Mouse (Mus musculus): ENCODE measurements around the gene Gm17455.

The Gm17455 gene

GRCm38 (mm10) chr10:60373937-60374578 lies 25.5 kb upstream of the Gm17455 start:
- DNase-seq (ENCODE audit: low read depth, low spot score), result no peak

- DNase-seq (ENCODE audit: low read depth, low spot score), result no peak
Observed at GRCm38 (mm10) chr10:60376704-60377103, 22.8 kb upstream of the Gm17455 start.

- DNase-seq (ENCODE audit: low read depth, low spot score), result no peak
Observed at GRCm38 (mm10) chr10:60379419-60379957, 20.0 kb upstream of the Gm17455 start.

GRCm38 (mm10) chr10:60380229-60380628 lies 19.3 kb upstream of the Gm17455 start:
- DNase-seq (ENCODE audit: low read depth, low spot score), result no peak

GRCm38 (mm10) chr10:60381142-60381925 lies 18.2 kb upstream of the Gm17455 start:
- no peak for DNase-seq (ENCODE audit: low read depth, low spot score)

DNA sequence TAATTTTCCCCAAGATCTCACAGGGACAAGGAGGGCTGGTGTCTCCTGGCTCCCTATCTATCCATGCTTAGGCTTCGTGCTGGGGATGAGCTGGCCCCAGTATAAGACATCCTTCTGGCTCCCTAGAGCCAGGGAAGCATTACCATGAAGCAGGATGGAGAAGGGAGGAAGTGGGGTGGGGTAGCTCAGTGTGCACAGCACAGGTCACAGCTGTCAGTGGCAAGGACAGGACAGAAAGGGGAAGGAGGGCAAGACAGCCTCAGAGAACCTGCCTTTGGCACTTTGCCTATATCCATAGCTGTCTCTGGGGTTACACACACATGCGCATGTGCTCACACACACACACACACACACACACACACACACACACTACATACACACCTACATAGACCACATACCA lies 11.2 kb upstream of the Gm17455 start:
- no peak for DNase-seq (ENCODE audit: low read depth, low spot score)

GRCm38 (mm10) chr10:60389447-60389865 lies 10.1 kb upstream of the Gm17455 start:
- DNase-seq (ENCODE audit: low read depth, low spot score), result no peak

DNA sequence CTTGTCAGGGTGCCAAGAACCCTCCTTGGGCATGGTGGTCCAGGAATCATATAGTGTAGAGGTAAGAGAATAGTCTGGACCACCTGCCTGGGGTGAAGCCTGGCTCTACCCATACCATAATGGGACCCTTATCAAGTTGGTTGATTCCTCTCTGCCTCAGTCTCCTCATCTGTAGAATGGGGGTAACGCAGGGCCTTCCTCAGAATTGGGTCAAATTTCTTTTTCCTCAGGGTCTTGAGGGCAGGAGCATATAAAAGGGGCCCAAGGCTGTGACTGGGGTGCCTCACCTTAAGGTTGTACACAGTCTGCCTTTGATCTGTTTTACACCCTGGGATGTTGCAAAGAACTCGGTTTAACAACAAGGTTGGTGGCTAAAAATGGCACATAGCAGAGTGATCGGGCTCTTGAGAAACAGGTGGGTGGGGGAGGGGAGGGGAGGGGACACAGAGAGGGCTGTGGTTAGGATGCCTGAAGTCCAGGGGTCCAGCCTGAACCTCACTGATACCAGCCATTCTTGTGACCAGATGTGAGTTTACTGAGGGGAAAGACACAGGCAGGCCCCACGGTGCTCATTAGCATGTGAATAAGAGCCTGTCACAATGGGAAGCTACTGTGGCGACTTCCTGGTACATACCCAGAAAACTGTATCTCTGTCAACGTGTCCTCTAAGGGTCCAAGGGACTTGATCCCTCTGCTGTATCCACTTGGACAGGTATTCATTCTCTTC lies 9.2 kb upstream of the Gm17455 start:
- DNase-seq (ENCODE audit: low read depth, low spot score), result no peak

DNA sequence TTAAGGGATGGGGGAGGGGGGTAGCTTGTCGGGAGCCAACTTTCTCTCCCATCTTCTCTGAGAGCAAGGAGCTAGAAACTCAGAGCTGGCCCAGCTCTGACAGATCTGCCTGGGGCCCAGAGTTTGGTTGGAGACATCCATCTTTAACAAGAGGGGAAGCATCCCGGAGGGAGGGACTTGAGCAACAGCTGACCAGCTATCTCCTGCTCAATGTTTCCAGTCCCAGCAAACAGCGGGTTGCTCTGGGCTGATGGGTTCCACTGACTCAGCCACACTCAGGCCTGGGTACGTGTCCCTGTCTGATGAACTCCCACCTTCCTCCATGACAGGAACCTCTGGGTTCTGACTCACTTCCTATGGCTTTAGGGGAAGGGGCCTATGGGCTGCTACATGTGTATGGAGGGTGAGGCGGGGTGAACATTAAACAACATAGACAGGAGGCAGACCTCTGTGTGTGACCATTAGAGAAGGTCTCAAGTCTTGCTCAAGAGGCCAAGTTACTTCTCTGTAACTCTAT lies 8.6 kb upstream of the Gm17455 start:
- no peak for DNase-seq (ENCODE audit: low read depth, low spot score)

DNA sequence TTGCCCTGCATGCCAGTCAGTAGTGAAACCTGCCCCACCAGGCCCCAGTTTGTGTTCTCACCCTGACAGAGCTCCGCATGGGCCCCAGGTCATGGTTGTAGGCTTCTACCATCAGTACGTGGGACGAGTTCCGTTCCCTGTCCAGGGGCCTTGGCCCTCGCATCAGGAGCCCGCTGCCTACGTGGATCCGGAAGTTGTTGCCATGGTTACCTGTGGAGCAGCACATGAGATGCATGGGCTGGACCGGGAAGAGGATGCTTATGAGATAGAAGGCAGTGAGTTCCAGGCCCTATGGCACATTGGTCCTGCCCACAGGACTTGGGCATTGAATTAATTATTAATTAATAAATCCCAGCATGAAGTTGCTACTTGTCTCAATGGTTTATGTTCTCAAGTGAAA lies 7.9 kb upstream of the Gm17455 start:
- DNase-seq (ENCODE audit: low read depth, low spot score), result no peak

DNA sequence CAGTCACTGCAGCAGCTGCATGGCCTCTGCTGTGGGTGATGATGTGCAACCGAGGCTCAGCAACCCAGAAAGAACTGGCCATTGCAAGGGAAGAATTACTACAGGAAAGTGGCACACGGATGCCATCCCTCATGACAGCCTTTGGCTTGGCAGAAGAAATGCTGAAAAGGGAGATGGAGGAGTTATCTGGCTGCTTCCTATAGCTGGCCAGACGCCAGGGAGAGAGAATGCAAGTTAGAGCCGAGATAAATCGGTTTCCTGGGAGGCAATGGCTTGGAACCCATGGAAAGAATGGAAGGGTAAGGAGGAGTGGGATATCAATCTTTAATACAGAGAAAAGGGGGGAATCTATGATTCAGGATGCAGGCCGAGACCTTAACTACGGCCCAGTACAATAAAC lies 4.6 kb upstream of the Gm17455 start:
- no peak for DNase-seq (ENCODE audit: low read depth, low spot score)

DNA sequence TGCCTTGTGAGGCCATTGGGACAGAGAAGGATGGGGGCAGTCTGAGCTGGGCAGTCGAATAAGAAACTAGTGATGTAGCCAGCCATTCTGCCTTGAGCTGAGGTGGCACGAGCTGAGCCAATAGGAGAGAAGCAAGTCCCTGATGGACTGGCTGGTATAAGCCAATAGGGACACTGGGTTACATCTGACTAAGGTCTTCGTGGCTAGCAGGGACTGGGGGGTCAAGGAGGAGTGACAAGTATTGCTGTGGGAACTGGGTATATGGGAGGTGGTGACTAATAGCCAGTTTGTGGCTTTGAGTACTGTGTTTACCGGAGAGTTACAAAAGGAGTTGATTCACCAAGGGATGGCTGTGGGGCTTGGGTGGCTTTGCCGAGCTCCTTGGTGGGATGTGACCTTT lies 3.9 kb upstream of the Gm17455 start:
- no peak for DNase-seq (ENCODE audit: low read depth, low spot score)

GRCm38 (mm10) chr10:60398051-60398814 lies 1.3 kb upstream of the Gm17455 start:
- DNase-seq (ENCODE audit: low read depth, low spot score), result no peak

DNA sequence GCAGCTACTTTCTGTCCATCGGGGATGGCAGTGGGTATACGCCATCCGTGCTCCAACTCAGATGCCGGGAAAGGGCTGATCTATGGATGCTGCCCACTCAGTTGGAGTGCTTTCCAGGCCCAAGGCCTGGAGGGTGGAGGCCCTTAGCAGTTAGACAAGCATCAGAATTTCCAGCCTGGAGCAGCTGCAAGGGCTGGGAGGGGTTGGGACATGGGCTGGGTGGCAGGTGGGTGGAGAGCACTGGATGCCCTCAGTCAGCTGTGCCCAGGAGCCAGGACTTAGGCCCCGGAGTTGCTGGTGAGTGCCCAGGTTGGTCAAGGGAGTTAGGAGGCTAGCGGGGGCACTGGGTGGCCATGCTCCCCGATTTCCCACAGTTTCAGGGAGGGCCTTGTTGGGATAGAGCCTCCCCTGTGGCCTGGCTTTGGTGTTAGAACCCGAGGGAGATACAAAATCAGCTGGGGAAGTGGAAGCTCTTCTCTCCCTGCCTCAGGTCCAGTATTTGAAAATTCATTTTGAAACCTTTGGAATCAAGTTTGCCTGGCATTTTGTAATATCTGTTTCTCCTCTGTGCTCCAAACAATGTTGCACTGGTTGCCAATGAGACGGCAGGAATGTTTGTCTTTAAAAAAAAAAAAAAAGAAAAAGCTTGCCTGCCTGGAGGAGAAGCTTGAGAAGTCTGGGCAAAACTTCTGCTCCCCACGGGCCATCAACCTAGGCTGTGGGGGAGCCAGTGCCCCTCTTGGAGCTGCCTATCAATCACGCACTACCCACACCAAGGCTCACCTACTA lies 1.2 kb downstream of the Gm17455 start:
- no peak for DNase-seq (ENCODE audit: low read depth, low spot score)

GRCm38 (mm10) chr10:60405460-60406177 lies 6.1 kb downstream of the Gm17455 start:
- DNase-seq (ENCODE audit: low read depth, low spot score), result no peak

- DNase-seq (ENCODE audit: low read depth, low spot score), result peak; percentile 47
Observed at GRCm38 (mm10) chr10:60407831-60408230, 8.3 kb downstream of the Gm17455 start.

GRCm38 (mm10) chr10:60411794-60412193 lies 12.3 kb downstream of the Gm17455 start:
- no peak for DNase-seq (ENCODE audit: low read depth, low spot score)

DNA sequence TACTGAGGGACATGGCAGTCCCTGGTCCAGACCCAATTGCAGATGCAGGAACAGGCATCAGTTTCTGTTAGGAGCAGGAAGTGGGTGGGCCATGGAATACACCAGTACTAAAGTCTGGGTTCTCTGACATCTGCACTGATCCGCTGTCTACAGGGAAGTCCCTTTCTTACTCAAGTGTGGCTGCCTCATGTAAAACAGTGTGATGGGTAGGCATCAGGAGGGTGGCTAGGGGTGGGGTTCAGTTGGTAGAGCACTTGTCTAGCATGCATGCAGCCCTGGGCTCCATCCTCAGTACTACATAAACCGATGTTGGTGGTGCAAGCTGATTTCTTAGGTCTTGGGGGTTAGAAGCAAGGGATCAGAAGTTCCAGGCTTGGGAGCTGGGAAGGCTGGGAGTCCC lies 14.2 kb downstream of the Gm17455 start:
- DNase-seq (ENCODE audit: low read depth, low spot score), result no peak

DNA sequence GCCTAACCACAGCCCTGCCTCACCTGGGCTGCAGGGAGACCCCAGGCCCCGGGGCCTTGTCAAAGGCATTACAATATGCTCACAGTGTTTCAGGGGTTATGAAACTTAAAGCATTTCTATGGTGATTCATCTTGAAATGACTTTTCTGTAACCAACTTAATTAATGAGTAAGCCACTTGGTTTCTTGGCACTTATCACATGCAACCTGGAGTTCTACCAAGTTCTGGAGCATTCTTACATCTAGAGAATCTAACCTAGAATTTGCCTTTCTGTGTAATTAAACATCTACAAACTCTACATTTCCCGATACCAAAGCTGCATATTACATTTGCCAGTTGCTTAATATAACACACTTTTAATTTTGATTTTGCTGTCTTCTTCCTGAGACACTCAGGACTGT lies 17.5 kb downstream of the Gm17455 start:
- DNase-seq (ENCODE audit: low read depth, low spot score), result no peak

DNA sequence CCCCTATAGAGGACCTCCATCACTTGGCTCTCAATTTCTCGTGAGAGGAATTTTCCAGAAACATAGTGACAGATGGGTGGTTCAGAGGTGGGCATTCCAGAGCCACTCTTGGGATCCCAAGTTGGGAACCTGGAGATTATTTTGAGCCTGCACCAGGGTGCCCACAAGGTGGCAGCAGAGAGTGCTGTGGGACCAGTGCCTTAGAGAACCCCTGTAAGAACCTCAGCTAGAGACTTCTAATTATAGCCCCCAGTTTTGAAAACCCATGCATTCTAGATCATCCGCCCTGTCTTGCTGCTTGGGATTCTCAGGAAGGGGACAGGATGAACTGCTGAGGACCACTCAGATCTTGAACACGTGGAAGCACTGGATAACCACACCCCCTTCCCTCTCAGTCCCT lies 18.6 kb downstream of the Gm17455 start:
- peak; percentile 32 for DNase-seq (ENCODE audit: low read depth, low spot score)

Data from retina, adult 2 months (tissue).